Mouse (Mus musculus) T-cell, adult 2 months (primary cell): ENCODE measurements around the gene Zfr.

Source experiments
- DNase-seq: peaks from one replicate; pipeline ENCODE4 v3.0.0; 2022; ENCODE audit warnings: low spot score

The Zfr gene

DNA sequence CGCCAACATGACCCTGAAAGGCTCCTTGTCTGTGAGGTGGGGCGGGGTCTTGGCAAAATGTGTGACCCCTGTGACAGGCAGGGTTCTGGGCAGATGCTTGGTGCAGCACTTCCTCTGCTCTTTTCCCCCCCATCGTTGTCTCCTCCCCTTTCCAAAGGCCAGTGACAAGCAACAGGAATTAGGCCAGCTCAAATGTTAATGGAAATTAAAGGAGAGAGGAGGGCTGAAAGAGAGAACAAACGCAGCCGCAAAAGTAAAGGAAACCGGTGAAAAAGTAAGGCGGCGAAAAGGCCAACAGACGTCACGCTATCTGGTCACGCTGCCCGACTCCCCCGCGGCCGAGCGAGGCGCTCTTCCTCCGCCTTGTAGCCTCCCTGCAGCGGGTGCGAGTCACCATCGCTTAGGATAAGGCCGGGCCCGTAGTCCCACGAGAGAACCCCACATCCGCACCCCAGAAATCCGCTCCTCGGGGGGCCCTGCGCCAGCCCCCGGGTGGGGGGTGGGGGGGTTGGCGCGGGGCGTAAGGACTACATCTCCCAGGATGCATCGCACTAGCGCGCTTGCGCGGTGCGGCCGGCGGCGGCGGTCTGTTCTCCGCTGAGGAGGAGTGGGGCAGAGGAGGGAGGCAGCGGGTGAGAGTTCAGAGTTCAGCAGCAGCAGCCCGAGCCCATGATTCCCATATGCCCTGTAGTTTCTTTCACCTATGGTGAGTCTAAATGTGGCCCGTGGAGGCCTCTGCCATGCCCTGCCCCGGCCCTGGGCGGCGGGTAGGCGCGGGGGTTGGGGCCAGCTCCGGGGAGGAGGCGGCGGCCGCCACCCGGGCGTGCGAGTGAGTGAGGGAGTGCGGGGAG is at the start of gene Zfr:
TSS of gene Zfr (plus strand) at position 590 of the 851 bp plus-strand sequence.
- DNase-seq, result peak; percentile 91

- DNase-seq, result no peak
These were observed 49.7 kb upstream of the Zfr start for GRCm38 (mm10) chr15:12067971-12068370.

DNA sequence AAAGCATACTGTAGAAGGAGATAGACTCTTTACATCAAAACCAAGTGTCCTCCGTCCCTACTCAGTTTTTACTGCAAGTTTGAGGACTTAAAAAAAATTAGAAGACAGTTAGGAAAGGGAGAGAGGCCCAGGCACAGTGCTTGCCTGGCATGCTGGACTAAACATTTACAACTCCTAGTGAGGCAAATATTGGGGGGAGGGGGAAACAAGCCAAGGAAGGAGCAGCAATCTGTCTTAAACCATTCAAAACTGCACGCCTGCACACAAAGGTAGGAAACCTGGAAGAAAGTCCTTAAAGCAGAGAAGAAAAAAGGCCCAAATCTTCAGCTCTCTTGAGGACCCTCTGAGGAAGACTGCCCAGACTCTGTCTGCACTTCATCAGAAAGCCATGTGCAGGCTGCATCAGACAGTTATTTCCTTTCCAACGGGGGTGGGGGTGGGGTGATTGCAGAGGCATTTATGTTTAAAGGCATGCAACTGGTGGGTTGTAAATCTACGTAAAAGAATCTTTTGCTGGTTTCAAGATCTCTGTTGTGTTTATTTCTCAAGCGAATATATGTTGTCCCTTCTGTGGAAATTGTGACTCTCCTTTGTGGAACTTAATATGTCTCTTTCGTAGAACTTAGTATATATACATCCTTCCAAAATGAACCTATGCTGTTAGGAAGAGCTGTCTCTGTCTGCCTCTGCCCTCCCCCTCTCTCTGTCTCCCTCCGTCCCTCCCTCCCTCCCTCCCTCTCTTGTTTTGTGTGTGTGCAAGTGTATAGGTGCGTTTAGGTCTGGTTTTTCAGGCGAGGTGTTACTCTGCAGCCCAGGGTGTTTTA is 49.0 kb upstream of the Zfr start:
- no peak for DNase-seq

GRCm38 (mm10) chr15:12072709-12073336 is 44.8 kb upstream of the Zfr start:
- no peak for DNase-seq

DNA sequence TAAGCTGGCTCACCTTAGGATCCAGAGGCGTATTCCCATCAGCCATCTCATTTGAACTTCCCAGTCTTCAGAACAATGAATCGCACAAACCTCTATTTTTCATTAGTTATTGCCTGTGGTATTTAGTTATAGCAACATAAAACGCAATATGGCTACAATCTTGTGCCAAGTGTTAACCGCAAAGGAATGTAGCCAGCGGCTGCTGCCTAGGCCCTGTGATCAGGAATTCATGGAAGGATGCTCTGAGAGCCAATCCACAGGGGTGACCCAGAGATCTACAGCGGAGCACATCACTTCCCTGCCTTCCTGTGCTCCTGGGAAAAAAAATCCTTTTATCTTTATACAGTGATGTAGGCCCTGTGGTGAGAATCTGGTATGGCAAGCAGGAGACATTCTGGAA is 43.2 kb upstream of the Zfr start:
- DNase-seq, result no peak

- DNase-seq, result no peak
These were observed 35.3 kb upstream of the Zfr start for GRCm38 (mm10) chr15:12082344-12082743.

GRCm38 (mm10) chr15:12084164-12084563 is 33.5 kb upstream of the Zfr start:
- DNase-seq, result no peak

DNA sequence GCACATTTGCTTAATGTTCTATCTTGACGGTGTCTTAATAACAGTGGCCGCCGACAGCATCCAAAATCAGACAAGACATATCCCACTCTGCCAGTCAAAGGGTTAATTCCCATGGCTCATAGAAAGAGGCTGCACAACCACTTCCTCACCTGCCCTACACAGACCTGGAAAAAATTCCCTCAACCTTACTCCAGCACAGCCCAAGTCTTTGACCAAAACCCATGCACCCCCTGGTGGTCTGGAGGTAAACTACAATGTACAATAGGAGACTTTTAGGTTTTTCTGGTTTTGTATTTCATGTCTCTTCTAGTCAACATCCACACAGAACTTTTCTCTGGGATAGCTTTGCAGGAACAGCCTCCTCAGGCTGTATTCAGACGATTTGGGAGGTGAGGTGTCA is 32.8 kb upstream of the Zfr start:
- DNase-seq, result peak; percentile 54

DNA sequence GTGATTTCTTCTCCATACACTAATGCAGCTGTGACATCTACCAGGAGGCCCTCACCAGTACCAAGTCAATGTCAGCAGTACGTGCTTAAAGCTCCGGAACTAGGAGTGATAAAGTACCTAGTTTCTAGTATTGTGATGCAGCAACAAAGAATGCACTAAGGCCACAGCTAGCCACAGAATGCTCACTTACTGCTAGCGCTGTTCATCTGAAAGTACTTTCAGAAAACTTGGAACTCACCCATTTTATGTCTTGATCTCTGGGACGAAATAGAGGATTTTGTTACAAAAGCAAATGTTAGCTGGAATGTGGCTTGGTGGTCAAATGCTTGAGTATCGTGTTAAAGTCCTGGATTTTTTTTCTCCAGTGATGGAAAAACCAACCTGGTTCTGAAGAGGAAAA is 30.0 kb upstream of the Zfr start:
- DNase-seq, result no peak

GRCm38 (mm10) chr15:12088091-12088490 is 29.5 kb upstream of the Zfr start:
- no peak for DNase-seq

- no peak for DNase-seq
These were observed 27.5 kb upstream of the Zfr start for GRCm38 (mm10) chr15:12090087-12090486.

GRCm38 (mm10) chr15:12090981-12091669 is 26.5 kb upstream of the Zfr start:
- no peak for DNase-seq

GRCm38 (mm10) chr15:12091781-12092458 is 25.7 kb upstream of the Zfr start:
- peak; percentile 54 for DNase-seq

GRCm38 (mm10) chr15:12093026-12093960 is 24.3 kb upstream of the Zfr start:
- DNase-seq, result no peak

DNA sequence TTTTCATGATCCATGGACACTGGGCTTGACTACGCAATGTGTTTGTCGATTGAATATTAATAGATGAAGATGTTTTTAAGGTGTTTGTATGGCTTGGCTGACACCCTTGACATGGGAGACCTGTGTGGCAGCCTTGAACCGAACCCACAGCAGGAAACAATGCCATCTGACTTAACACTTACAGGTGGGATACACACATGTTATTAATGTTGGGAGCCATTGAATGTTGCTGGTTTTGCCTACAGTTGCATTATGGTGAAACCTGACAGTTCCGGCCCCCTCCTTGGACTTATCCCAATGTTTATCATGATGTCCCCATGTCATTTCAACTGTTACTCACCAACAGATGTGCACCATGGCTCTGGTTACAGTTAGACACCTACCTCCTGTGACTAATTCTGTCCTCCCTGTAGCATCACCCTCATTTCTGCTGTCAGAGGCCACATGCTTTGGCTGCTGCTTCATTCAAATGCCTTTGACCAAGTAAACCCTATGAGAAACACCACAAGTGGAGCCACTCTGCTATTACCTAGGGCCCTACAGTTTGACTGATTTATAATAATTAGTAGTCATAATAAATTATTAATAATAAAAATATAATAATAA is 23.6 kb upstream of the Zfr start:
- no peak for DNase-seq

- DNase-seq, result no peak
These were observed 21.2 kb upstream of the Zfr start for GRCm38 (mm10) chr15:12096447-12096846.

DNA sequence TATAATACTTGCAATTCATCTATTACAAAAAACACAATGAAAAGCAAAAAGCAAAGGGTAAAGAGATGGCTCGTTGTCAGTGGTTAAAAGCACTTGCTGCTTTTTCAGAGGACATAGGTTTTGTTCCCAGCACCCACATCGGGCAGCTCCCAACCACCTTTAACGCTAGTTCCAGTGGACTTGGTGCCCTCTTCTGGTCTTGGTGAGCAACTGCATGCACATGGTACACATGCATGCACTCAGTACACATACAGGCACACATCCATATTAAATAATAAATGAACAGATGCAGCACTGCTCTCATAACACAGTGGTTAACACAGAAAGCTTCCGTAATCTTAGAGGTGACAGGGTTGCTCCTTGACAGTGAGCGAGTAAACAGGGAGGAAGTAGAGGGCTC is 20.3 kb upstream of the Zfr start:
- DNase-seq, result no peak

- no peak for DNase-seq
These were observed 16.7 kb upstream of the Zfr start for GRCm38 (mm10) chr15:12100912-12101311.

DNA sequence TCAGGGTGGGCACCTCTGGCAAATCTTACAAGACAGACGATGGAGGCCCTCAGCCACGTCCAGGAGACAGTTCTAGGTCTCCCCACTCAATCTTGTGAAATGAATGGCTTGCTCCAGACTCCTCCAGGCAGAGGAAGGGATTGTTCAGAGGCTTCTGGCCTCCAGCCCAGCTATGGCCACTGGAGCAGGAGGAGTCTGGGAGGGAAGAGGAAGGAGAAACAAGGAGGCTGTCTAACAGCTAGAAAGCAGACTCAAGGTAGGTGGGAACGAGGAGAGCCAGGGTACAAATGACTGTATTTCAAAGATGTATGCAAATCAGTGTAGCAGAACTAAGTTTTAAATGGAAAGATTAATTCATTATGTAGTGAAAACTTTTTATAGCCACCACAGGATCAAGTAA is 13.9 kb upstream of the Zfr start:
- no peak for DNase-seq

DNA sequence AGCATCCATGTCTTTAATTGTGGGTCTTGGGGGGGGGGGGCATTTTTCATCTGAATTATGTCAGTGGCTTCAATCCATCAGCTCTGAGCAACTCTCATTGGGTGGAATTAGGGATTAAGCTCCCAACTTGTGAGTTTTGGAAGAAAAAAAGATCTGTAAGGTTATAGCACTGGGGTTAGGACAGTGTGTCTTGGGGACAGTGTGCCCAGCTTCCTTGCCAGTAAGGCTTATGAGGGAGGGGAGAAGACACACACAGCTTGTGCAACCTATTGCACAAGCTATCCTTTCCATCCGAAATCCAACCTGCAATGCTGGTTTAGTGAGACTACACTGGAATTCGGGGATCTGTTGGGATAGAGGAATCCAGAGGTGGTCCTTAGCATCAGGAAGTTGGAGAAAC is 12.8 kb upstream of the Zfr start:
- DNase-seq, result no peak
